Mouse (Mus musculus): ENCODE measurements around the gene Cage1. TPM values are rescaled to one million over a fixed set of nuclear protein-coding genes. Genes with fewer than 3 reads are reported as not detected.

Cage1 gene
- polyA plus RNA-seq, 1 experiment from 2014 or later = 1.1 TPM

GRCm38 (mm10) chr13:38070945-38071344 is 34.1 kb upstream of the Cage1 start:
- H3K9ac ChIP-seq (ENCODE audit: low read depth, low read length) = no peak overlapping the region
- peaks cover 6% of the 10 kb centered on the region for H3K4me1 ChIP-seq (ENCODE audit: control insufficient read depth, insufficient read depth, low read length)
- no peaks in the 10 kb centered on the region for H3K27me3 ChIP-seq (ENCODE audit: control insufficient read depth, insufficient read depth, low read length)
- H3K9me3 ChIP-seq (ENCODE audit: control insufficient read depth, low read length) = no peaks in the 10 kb centered on the region
- no peak overlapping the region for H3K4me3 ChIP-seq (ENCODE audit: low read length)
- H3K4me2 ChIP-seq (replicated peaks; ENCODE audit: low read depth, low read length) = no peak overlapping the region
- no peaks in the 10 kb centered on the region for H3K36me3 ChIP-seq (ENCODE audit: control insufficient read depth, insufficient read depth, low read length)
- ATAC-seq (ENCODE audit: low FRiP score, low TSS enrichment) = no peak
- H3K27ac ChIP-seq (ENCODE audit: low read depth, low read length) = no peak overlapping the region
- 73% methylated on average over 4 of the region's 4 CpGs for WGBS

- ATAC-seq (ENCODE audit: low FRiP score, low TSS enrichment) = peak; percentile 46; the same call in 1 of the 2 replicates
- Histone ChIP-seq H3K4me3 (ENCODE audit: low read length) (no peak overlapping the region), H3K4me1 (ENCODE audit: control insufficient read depth, insufficient read depth, low read length) (no peaks in the 10 kb centered on the region), H3K9me3 (ENCODE audit: control insufficient read depth, low read length) (no peaks in the 10 kb centered on the region), H3K27ac (ENCODE audit: low read depth, low read length) (no peak overlapping the region), H3K9ac (ENCODE audit: low read depth, low read length) (no peak overlapping the region), H3K4me2 (replicated peaks; ENCODE audit: low read depth, low read length) (no peak overlapping the region), H3K27me3 (ENCODE audit: control insufficient read depth, insufficient read depth, low read length) (no peaks in the 10 kb centered on the region), H3K36me3 (ENCODE audit: control insufficient read depth, insufficient read depth, low read length) (peaks cover 27% of the 10 kb centered on the region)
- WGBS = 68% methylated on average over 11 of the region's 11 CpGs
Observed at GRCm38 (mm10) chr13:38064854-38065663, 28.2 kb upstream of the Cage1 start.

GRCm38 (mm10) chr13:38062678-38063077 is 25.8 kb upstream of the Cage1 start:
- Histone ChIP-seq H3K4me2 (replicated peaks; ENCODE audit: low read depth, low read length) (no peak overlapping the region), H3K9ac (ENCODE audit: low read depth, low read length) (no peak overlapping the region), H3K27ac (ENCODE audit: low read depth, low read length) (no peak overlapping the region), H3K36me3 (ENCODE audit: control insufficient read depth, insufficient read depth, low read length) (peaks cover 50% of the 10 kb centered on the region), H3K27me3 (ENCODE audit: control insufficient read depth, insufficient read depth, low read length) (no peaks in the 10 kb centered on the region), H3K4me1 (ENCODE audit: control insufficient read depth, insufficient read depth, low read length) (no peaks in the 10 kb centered on the region), H3K4me3 (ENCODE audit: low read length) (no peak overlapping the region), H3K9me3 (ENCODE audit: control insufficient read depth, low read length) (no peaks in the 10 kb centered on the region)
- no peak for ATAC-seq (ENCODE audit: low FRiP score, low TSS enrichment)
- WGBS = 92% methylated on average over 11 of the region's 11 CpGs

- no peak for ATAC-seq (ENCODE audit: low FRiP score, low TSS enrichment)
- H3K4me3 ChIP-seq (ENCODE audit: low read length) = no peak overlapping the region
- no peak overlapping the region for H3K27ac ChIP-seq (ENCODE audit: low read depth, low read length)
- H3K9ac ChIP-seq (ENCODE audit: low read depth, low read length) = no peak overlapping the region
- peaks cover 93% of the 10 kb centered on the region for H3K36me3 ChIP-seq (ENCODE audit: control insufficient read depth, insufficient read depth, low read length)
- no peaks in the 10 kb centered on the region for H3K27me3 ChIP-seq (ENCODE audit: control insufficient read depth, insufficient read depth, low read length)
- H3K4me1 ChIP-seq (ENCODE audit: control insufficient read depth, insufficient read depth, low read length) = no peaks in the 10 kb centered on the region
- 91% methylated on average over 3 of the region's 3 CpGs for WGBS
- no peak overlapping the region for H3K4me2 ChIP-seq (replicated peaks; ENCODE audit: low read depth, low read length)
- H3K9me3 ChIP-seq (ENCODE audit: control insufficient read depth, low read length) = no peaks in the 10 kb centered on the region
Observed at GRCm38 (mm10) chr13:38049888-38050287, 13.0 kb upstream of the Cage1 start.

- Histone ChIP-seq H3K27me3 (ENCODE audit: control insufficient read depth, insufficient read depth, low read length) (no peaks in the 10 kb centered on the region), H3K4me2 (replicated peaks; ENCODE audit: low read depth, low read length) (peak overlapping the region; percentile 91), H3K4me1 (ENCODE audit: control insufficient read depth, insufficient read depth, low read length) (no peaks in the 10 kb centered on the region; the same call in 1 of the 2 replicates), H3K4me3 (ENCODE audit: low read length) (peak overlapping the region; percentile 84), H3K27ac (ENCODE audit: low read depth, low read length) (no peak overlapping the region), H3K36me3 (ENCODE audit: control insufficient read depth, insufficient read depth, low read length) (peaks cover 34% of the 10 kb centered on the region), H3K9me3 (ENCODE audit: control insufficient read depth, low read length) (no peaks in the 10 kb centered on the region), H3K9ac (ENCODE audit: low read depth, low read length) (peak overlapping the region; percentile 83)
- 36% methylated on average over 12 of the region's 12 CpGs for WGBS
- no peak for ATAC-seq (ENCODE audit: low FRiP score, low TSS enrichment)
Observed at GRCm38 (mm10) chr13:38037811-38038210, 942 bp upstream of the Cage1 start.

GRCm38 (mm10) chr13:38036343-38037043 is 376 bp downstream of the Cage1 start, which contains the start of gene Riok1:
Riok1 (plus strand) TSS chr13:38036995.
- WGBS = 12% methylated on average over 37 of the region's 37 CpGs
- peak within 1 kb of the TSS; percentile 72 for H3K27ac ChIP-seq (ENCODE audit: low read depth, low read length)
- ATAC-seq (ENCODE audit: low FRiP score, low TSS enrichment) = no peak; the same call in 1 of the 2 replicates

GRCm38 (mm10) chr13:38028407-38028806 is 8.5 kb downstream of the Cage1 start:
- no peaks in the 10 kb centered on the region for H3K36me3 ChIP-seq (ENCODE audit: control insufficient read depth, insufficient read depth, low read length)
- H3K27ac ChIP-seq (ENCODE audit: low read depth, low read length) = no peak overlapping the region
- no peak overlapping the region for H3K4me3 ChIP-seq (ENCODE audit: low read length)
- no peaks in the 10 kb centered on the region for H3K9me3 ChIP-seq (ENCODE audit: control insufficient read depth, low read length)
- ATAC-seq (ENCODE audit: low FRiP score, low TSS enrichment) = no peak
- H3K27me3 ChIP-seq (ENCODE audit: control insufficient read depth, insufficient read depth, low read length) = no peaks in the 10 kb centered on the region
- H3K4me2 ChIP-seq (replicated peaks; ENCODE audit: low read depth, low read length) = no peak overlapping the region
- 83% methylated on average over 4 of the region's 4 CpGs for WGBS
- H3K4me1 ChIP-seq (ENCODE audit: control insufficient read depth, insufficient read depth, low read length) = no peaks in the 10 kb centered on the region
- H3K9ac ChIP-seq (ENCODE audit: low read depth, low read length) = no peak overlapping the region

More at GRCm38 (mm10) chr13:38036343-38037043, 376 bp downstream of the Cage1 start, which contains the start of gene Riok1:
- Histone ChIP-seq H3K4me3 (ENCODE audit: low read length) (peak within 1 kb of the TSS; percentile 84), H3K27me3 (ENCODE audit: control insufficient read depth, insufficient read depth, low read length) (no peaks in the 10 kb centered on the region), H3K9ac (ENCODE audit: low read depth, low read length) (peak within 1 kb of the TSS; percentile 83), H3K4me2 (replicated peaks; ENCODE audit: low read depth, low read length) (peak within 1 kb of the TSS; percentile 91), H3K36me3 (ENCODE audit: control insufficient read depth, insufficient read depth, low read length) (peaks cover 22% of the 10 kb centered on the region), H3K4me1 (ENCODE audit: control insufficient read depth, insufficient read depth, low read length) (no peaks in the 10 kb centered on the region; the same call in 1 of the 2 replicates), H3K9me3 (ENCODE audit: control insufficient read depth, low read length) (no peaks in the 10 kb centered on the region)

GRCm38 (mm10) chr13:38027618-38028248 is 9.1 kb downstream of the Cage1 start:
- H3K4me1 ChIP-seq (ENCODE audit: control insufficient read depth, insufficient read depth, low read length) = no peaks in the 10 kb centered on the region
- ATAC-seq (ENCODE audit: low FRiP score, low TSS enrichment) = no peak
- no peak overlapping the region for H3K4me3 ChIP-seq (ENCODE audit: low read length)
- H3K27me3 ChIP-seq (ENCODE audit: control insufficient read depth, insufficient read depth, low read length) = no peaks in the 10 kb centered on the region
- H3K36me3 ChIP-seq (ENCODE audit: control insufficient read depth, insufficient read depth, low read length) = no peaks in the 10 kb centered on the region
- WGBS = 67% methylated on average over 6 of the region's 6 CpGs
- no peaks in the 10 kb centered on the region for H3K9me3 ChIP-seq (ENCODE audit: control insufficient read depth, low read length)
- no peak overlapping the region for H3K9ac ChIP-seq (ENCODE audit: low read depth, low read length)
- no peak overlapping the region for H3K27ac ChIP-seq (ENCODE audit: low read depth, low read length)
- no peak overlapping the region for H3K4me2 ChIP-seq (replicated peaks; ENCODE audit: low read depth, low read length)
